Mouse (Mus musculus): Measurements from ENCODE around the gene Dgcr6.

The Dgcr6 gene

GRCm38 (mm10) chr16:18072089-18072488 is 19.4 kb downstream of the Dgcr6 start:
- DNase-seq = no peak

GRCm38 (mm10) chr16:18073259-18073962 is 20.8 kb downstream of the Dgcr6 start:
- DNase-seq = peak in 1 of 2 experiments; percentile 26

GRCm38 (mm10) chr16:18074611-18075010 is 22.0 kb downstream of the Dgcr6 start:
- DNase-seq = peak in 1 of 2 experiments; percentile 51

DNA sequence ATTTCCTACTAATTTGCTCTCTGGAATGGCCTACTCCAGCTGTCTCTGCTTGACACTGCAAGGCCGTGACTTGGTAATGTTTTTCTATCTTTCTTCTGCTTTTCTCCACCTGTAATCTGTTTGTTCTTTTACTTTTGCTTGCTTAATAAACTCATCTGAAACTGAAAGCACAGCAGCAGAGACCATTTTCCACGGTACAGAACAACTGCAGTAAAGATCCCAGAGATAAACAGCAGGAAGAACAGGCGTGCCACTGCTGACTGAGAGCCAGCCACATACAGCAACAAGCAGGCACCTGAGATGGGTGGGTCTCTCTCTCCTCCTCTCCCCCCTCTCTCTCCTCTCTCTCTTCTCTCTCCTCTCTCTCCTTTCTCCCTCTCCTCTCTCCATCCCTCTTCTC is 22.5 kb downstream of the Dgcr6 start:
- no peak for DNase-seq

GRCm38 (mm10) chr16:18078314-18079015 is 25.8 kb downstream of the Dgcr6 start:
- DNase-seq = no peak

DNA sequence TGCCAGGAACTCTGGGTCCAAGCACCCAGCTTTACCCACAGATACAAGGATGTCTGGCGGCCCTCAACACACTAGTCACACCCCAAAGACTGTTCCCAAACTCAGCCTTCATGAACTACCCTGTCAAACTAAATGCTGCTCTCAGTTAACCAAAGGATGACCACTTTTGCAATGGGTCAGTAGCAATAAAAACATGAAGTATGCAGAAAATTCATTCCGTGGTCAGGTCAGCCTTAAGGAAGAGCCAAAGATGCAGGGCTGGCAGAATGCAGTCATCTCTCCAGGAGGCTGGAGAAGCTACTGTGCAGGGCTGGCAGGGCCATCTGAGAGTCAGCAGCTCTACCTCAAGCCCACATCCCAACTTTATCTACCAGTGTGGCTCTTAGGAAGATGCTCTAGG is 26.6 kb downstream of the Dgcr6 start:
- DNase-seq = no peak

- no peak for DNase-seq
Measured at GRCm38 (mm10) chr16:18080171-18080570, 27.5 kb downstream of the Dgcr6 start.

DNA sequence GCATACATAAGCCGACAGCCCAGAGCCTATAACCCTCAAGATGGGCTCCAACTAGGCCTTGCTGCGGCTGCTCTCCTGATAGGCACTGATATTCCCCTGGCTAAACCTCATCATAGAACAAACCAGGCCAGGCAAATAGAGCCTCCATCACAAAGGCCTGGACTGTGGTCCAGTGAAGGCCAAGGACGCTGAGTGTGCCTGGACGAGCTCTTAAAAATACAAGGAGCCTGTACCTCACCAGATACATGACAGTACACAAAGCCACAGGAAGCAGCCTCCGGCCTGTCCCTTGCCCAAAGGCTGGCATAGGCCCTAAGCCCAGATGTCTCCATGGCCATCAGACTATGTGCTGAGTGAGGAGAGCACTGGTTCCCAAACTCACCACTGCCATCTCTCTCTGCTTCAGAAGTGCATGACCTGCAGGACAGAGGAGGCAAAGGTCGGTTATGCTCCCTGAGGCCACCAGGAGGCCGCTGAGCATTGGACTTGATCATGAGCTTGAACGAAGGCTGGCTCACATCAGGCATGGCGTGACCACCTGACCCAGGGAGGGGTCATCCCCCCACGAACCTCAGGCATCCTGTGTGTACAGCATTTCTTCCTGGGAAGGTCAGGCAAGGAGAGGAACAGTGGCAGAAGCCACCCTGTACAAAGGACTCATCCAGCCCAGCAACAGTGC is 28.6 kb downstream of the Dgcr6 start:
- peak; percentile 90 to 91 for DNase-seq

GRCm38 (mm10) chr16:18082291-18082690 is 29.6 kb downstream of the Dgcr6 start:
- no peak for DNase-seq

- peak; percentile 94 to 96 for DNase-seq
Measured at GRCm38 (mm10) chr16:18083231-18083951, 30.7 kb downstream of the Dgcr6 start.

- DNase-seq = peak in 1 of 2 experiments; percentile 50
Measured at GRCm38 (mm10) chr16:18084262-18084661, 31.6 kb downstream of the Dgcr6 start.

DNA sequence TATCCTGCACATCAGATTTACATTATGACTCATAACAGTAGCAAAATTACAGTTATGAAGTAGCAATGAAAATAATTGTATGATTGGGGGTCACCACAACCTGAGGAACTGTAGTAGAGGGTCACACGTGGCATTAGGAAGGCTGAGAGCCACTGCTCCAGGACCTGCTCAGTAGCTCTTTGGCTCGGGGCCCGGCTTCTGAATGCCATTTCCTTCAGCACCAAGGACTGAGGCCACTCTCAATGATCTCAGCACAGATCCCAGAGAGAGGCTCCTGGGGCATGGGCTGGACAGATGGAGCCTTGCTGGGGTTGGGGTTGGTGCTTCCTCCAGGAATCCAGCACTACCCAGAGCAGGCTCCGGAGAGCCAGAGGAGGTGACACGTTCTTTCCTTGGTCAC is 34.4 kb downstream of the Dgcr6 start:
- peak in 1 of 2 experiments; percentile 77 for DNase-seq

DNA sequence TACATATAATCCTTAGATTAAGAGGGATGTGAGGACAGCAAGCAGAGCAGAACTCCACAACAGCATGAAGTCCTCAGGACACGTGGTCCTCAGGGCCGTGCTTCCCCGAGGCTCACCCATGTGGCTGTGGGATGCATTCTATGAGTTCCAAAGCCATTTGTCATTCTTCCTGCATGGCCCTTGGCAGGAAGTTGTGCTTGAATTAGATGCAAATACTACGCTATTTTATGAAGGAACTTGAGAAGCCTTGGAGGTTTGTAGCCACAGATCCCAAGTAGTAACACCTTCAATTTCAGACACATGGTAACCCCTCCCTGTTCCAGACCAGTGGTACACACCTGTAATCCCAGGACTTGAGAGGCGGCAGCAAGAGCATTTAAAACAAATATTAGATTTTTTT is 43.7 kb downstream of the Dgcr6 start:
- DNase-seq = no peak

DNA sequence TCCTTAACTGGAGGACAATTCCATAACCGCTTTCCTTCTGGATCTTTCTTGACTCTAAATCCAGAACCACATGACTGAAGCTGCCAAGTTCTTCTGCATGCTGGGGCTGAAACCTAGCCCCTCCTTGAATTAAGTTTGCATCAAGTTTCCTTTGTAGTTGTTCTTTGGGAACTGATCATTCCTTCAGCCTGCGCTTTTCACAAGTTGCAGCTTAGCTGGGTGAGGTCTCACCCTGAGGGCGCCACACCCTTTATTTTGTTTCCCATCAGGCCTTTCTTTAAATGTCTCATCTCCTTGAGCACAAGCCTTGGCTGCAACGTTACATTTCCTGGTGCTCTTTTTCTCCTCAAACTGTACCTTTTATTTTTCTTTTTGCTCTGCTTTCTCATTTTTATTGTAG is 50.2 kb downstream of the Dgcr6 start:
- DNase-seq = no peak

DNA sequence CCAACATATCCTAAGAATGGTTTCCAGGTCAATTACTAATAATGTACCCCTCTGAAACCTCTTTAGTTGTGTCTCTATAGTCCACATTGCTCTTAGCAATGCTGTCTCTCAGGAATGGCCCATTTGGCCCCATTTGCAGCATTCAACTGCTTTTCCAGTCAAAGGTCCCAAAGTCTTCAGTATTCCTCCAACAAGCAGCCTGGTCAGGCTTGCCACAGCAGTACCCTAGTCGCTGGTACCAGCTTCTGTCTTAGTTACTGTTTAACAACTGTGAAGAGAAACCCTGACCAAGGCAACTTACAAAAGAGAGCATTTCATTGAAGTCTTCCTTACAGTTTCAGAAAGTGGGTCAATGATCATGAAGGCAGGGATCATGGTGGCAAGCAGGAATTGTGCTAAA is 50.7 kb downstream of the Dgcr6 start:
- peak; percentile 51 to 63 for DNase-seq

- DNase-seq = no peak
Measured at GRCm38 (mm10) chr16:18103808-18104207, 51.1 kb downstream of the Dgcr6 start.

- peak; percentile 78 to 91 for DNase-seq
Measured at GRCm38 (mm10) chr16:18108221-18108966, 55.7 kb downstream of the Dgcr6 start.

- no peak for DNase-seq
Measured at GRCm38 (mm10) chr16:18111042-18111441, 58.4 kb downstream of the Dgcr6 start.

GRCm38 (mm10) chr16:18116467-18116866 is 63.8 kb downstream of the Dgcr6 start:
- no peak for DNase-seq

- DNase-seq = no peak
Measured at GRCm38 (mm10) chr16:18118285-18118684, 65.6 kb downstream of the Dgcr6 start.

DNA sequence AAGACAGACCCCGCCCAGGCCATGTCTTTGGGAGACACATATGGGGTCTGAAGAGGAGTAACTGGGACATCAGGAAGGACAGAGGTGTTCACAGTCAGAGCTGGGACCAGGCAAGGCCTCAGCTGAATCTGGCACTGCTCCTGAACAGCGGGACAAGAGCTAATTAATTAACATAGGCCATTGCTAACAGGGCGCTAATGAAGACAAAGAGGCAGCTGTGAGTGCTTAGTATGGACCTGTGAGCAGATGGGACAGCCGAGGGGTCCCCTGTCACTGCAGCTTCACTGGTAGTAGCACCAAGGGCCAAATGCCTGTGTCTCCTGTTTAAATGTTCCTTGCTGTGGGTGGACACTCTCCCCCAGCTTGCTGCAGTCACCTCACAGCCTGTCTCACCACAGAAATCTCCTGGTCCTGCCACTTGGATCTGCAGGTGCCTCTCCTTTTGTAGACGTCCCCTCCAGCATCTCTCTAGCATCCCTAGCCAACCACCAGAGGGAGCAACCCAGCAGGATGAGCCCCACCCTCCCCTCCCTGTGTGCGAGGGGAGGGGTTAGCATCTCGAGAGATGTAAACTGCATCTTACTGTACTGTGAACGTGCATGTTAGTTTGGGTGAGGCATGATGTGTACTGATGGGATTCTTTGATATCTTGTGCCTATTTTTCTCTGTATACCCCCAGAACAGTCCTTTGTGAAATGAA is 66.5 kb downstream of the Dgcr6 start:
- peak in 1 of 2 experiments; percentile 39 for DNase-seq

Data from kidney, adult 8-10 months (tissue).